Mouse (Mus musculus) embryonic facial prominence, embryonic 13.5 days (tissue): ENCODE measurements around the gene Kcnc4. TPM values are rescaled to one million over a fixed set of nuclear protein-coding genes. Genes with fewer than 3 reads are reported as not detected.

Source experiments
- ATAC-seq: fragments of 200-750 bp; cut with Nextera tagmentation; 2 replicates; pipeline ENCODE4 v1.8.0; 2017; ENCODE audit warnings: low read depth; ENCODE audit not compliant: insufficient number of reproducible peaks, insufficient read depth, low FRiP score, low TSS enrichment
- H3K27ac ChIP-seq: fragments of 300-500 bp; sonication (generic); 2 replicates; pipeline ENCODE4 v1.5.1; 2015; ENCODE audit warnings: moderate library complexity, mild to moderate bottlenecking, inconsistent platforms
- H3K27me3 ChIP-seq: fragments of 300-500 bp; sonication (generic); 2 replicates; pipeline ENCODE4 v1.6.1; 2015; ENCODE audit warnings: mild to moderate bottlenecking, inconsistent platforms
- H3K36me3 ChIP-seq: fragments of 300-500 bp; sonication (generic); 2 replicates; pipeline ENCODE4 v1.6.1; 2015; ENCODE audit warnings: mild to moderate bottlenecking, inconsistent platforms
- H3K4me1 ChIP-seq: fragments of 300-500 bp; sonication (generic); 2 replicates; pipeline ENCODE4 v1.6.1; 2015; ENCODE audit warnings: inconsistent platforms
- H3K4me2 ChIP-seq: fragments of 300-500 bp; sonication (generic); 2 replicates; pipeline ENCODE4 v1.6.1; 2015; ENCODE audit warnings: moderate library complexity, mild to moderate bottlenecking, inconsistent platforms
- H3K4me3 ChIP-seq: fragments of 300-500 bp; sonication (generic); 2 replicates; pipeline ENCODE4 v1.5.1; 2015; ENCODE audit warnings: mild to moderate bottlenecking, inconsistent platforms
- H3K9ac ChIP-seq: fragments of 300-500 bp; sonication (generic); 2 replicates; pipeline ENCODE4 v1.6.1; 2015; ENCODE audit warnings: mild to moderate bottlenecking, inconsistent platforms
- H3K9me3 ChIP-seq: fragments of 300-500 bp; sonication (generic); 2 replicates; pipeline ENCODE4 v1.6.1; 2016; ENCODE audit warnings: inconsistent platforms
- WGBS: fragments of 180-500 bp; shearing (Covaris S2); methylation state at CpG from one replicate; pipeline ENCODE4 v1.1.7; 2015; ENCODE audit warnings: mixed read lengths; 5-methylcytosine and 5-hydroxymethylcytosine counted together
- polyA plus RNA-seq: library from polyadenylated mRNA; unstranded; fragments of >200 nt; fragmentation: Nextera tagmentation; extraction: Ambion mirVana; gene quantifications from 2 replicates; pipeline ENCODE4 v1.2.1, GENCODE M21; 2015

Kcnc4 gene
- polyA plus RNA-seq, 1 experiment from 2014 or later = 0.22 TPM

GRCm38 (mm10) chr3:107417287-107417644 is 42.1 kb downstream of the Kcnc4 start:
- WGBS = 86% methylated on average over 3 of the region's 3 CpGs
- Histone ChIP-seq H3K4me3 (no peak overlapping the region), H3K36me3 (no peaks in the 10 kb centered on the region), H3K27ac (no peak overlapping the region), H3K4me1 (no peaks in the 10 kb centered on the region), H3K4me2 (no peak overlapping the region), H3K9ac (no peak overlapping the region), H3K27me3 (peaks cover 4% of the 10 kb centered on the region), H3K9me3 (no peaks in the 10 kb centered on the region)
- no peak for ATAC-seq

GRCm38 (mm10) chr3:107416541-107417286 is 42.6 kb downstream of the Kcnc4 start:
- 85% methylated on average over 9 of the region's 9 CpGs for WGBS
- Histone ChIP-seq H3K4me2 (no peak overlapping the region), H3K27ac (no peak overlapping the region), H3K9ac (no peak overlapping the region), H3K9me3 (no peaks in the 10 kb centered on the region), H3K4me3 (no peak overlapping the region), H3K27me3 (peaks cover 9% of the 10 kb centered on the region), H3K36me3 (no peaks in the 10 kb centered on the region), H3K4me1 (no peaks in the 10 kb centered on the region)
- ATAC-seq = no peak

GRCm38 (mm10) chr3:107413093-107413492 is 46.3 kb downstream of the Kcnc4 start:
- WGBS = 23% methylated on average over 2 of the region's 2 CpGs
- no peak overlapping the region for H3K27ac ChIP-seq
- no peaks in the 10 kb centered on the region for H3K4me1 ChIP-seq
- no peak overlapping the region for H3K4me2 ChIP-seq
- H3K9ac ChIP-seq = no peak overlapping the region
- ATAC-seq = no peak
- no peaks in the 10 kb centered on the region for H3K36me3 ChIP-seq
- H3K27me3 ChIP-seq = peaks cover 9% of the 10 kb centered on the region
- no peak overlapping the region for H3K4me3 ChIP-seq
- no peaks in the 10 kb centered on the region for H3K9me3 ChIP-seq

- H3K36me3 ChIP-seq = no peaks in the 10 kb centered on the region
- no peak for ATAC-seq
- 82% methylated on average over 8 of the region's 8 CpGs for WGBS
- H3K4me3 ChIP-seq = no peak overlapping the region
- H3K4me1 ChIP-seq = no peaks in the 10 kb centered on the region
- H3K27me3 ChIP-seq = peaks cover 9% of the 10 kb centered on the region
- no peak overlapping the region for H3K4me2 ChIP-seq
- no peaks in the 10 kb centered on the region for H3K9me3 ChIP-seq
- no peak overlapping the region for H3K9ac ChIP-seq
- H3K27ac ChIP-seq = no peak overlapping the region
Observed at GRCm38 (mm10) chr3:107412509-107412908, 46.8 kb downstream of the Kcnc4 start.

- peaks cover 9% of the 10 kb centered on the region for H3K27me3 ChIP-seq
- H3K9me3 ChIP-seq = no peaks in the 10 kb centered on the region
- H3K4me2 ChIP-seq = no peak overlapping the region
- no peak overlapping the region for H3K9ac ChIP-seq
- H3K27ac ChIP-seq = no peak overlapping the region
- H3K4me3 ChIP-seq = no peak overlapping the region
- WGBS = 55% methylated on average over 4 of the region's 4 CpGs
- H3K4me1 ChIP-seq = no peaks in the 10 kb centered on the region
- no peaks in the 10 kb centered on the region for H3K36me3 ChIP-seq
- no peak for ATAC-seq
Observed at GRCm38 (mm10) chr3:107411669-107412068, 47.7 kb downstream of the Kcnc4 start.

GRCm38 (mm10) chr3:107401401-107401800 is 58.0 kb downstream of the Kcnc4 start:
- Histone ChIP-seq H3K9ac (no peak overlapping the region), H3K4me1 (no peaks in the 10 kb centered on the region), H3K36me3 (no peaks in the 10 kb centered on the region), H3K4me2 (no peak overlapping the region), H3K9me3 (no peaks in the 10 kb centered on the region), H3K4me3 (no peak overlapping the region), H3K27ac (no peak overlapping the region), H3K27me3 (no peaks in the 10 kb centered on the region)
- 90% methylated on average over 7 of the region's 7 CpGs for WGBS
- no peak for ATAC-seq

- WGBS = 73% methylated on average over 5 of the region's 5 CpGs
- Histone ChIP-seq H3K4me1 (no peaks in the 10 kb centered on the region), H3K9ac (no peak overlapping the region), H3K4me2 (no peak overlapping the region), H3K4me3 (no peak overlapping the region), H3K27ac (no peak overlapping the region), H3K27me3 (no peaks in the 10 kb centered on the region), H3K36me3 (no peaks in the 10 kb centered on the region), H3K9me3 (no peaks in the 10 kb centered on the region)
- ATAC-seq = no peak
Observed at GRCm38 (mm10) chr3:107399991-107400640, 59.2 kb downstream of the Kcnc4 start.

- Histone ChIP-seq H3K4me3 (no peak overlapping the region), H3K36me3 (no peaks in the 10 kb centered on the region), H3K9ac (no peak overlapping the region), H3K9me3 (no peaks in the 10 kb centered on the region), H3K4me2 (no peak overlapping the region), H3K27me3 (no peaks in the 10 kb centered on the region), H3K4me1 (no peaks in the 10 kb centered on the region), H3K27ac (no peak overlapping the region)
- ATAC-seq = no peak
- WGBS = 55% methylated on average over 4 of the region's 4 CpGs
Observed at GRCm38 (mm10) chr3:107391198-107391597, 68.2 kb downstream of the Kcnc4 start.

Other genes with a start within 250 kb of the Kcnc4 start
- 0.34 and 1.4 TPM in 2 replicates for gene Cym, start 237.8 kb downstream of the Kcnc4 start, polyA plus RNA-seq
- gene A630076J17Rik, start 228.9 kb downstream of the Kcnc4 start, polyA plus RNA-seq = not detected in 2 replicates
- 0.13 TPM in 1 of 2 replicates, not detected in the other for gene Prok1, start 219.8 kb downstream of the Kcnc4 start, polyA plus RNA-seq
- gene Lamtor5, start 180.7 kb downstream of the Kcnc4 start, polyA plus RNA-seq = 194 and 201 TPM in 2 replicates
- 3.6 and 5.3 TPM in 2 replicates for gene Slc16a4, start 168.3 kb downstream of the Kcnc4 start, polyA plus RNA-seq
- gene Rbm15, start 125.9 kb downstream of the Kcnc4 start, polyA plus RNA-seq = 15.5 and 15.8 TPM in 2 replicates
- gene Slc6a17, start 58.5 kb upstream of the Kcnc4 start, polyA plus RNA-seq = 9.5 and 10.3 TPM in 2 replicates
- 0.34 and 0.44 TPM in 2 replicates for gene Ubl4b, start 95.5 kb upstream of the Kcnc4 start, polyA plus RNA-seq
- 31.5 and 50.5 TPM in 2 replicates for gene Alx3, start 135.5 kb upstream of the Kcnc4 start, polyA plus RNA-seq
- gene Gm10961, start 171.8 kb upstream of the Kcnc4 start, polyA plus RNA-seq = not detected in 2 replicates
- 65.3 and 69.1 TPM in 2 replicates for gene Strip1, start 172.1 kb upstream of the Kcnc4 start, polyA plus RNA-seq
- 91.9 and 93.2 TPM in 2 replicates for gene Ahcyl1, start 237.0 kb upstream of the Kcnc4 start, polyA plus RNA-seq